Mouse (Mus musculus) midbrain, embryonic 12.5 days (tissue): ENCODE data around the gene Xrn1. TPM values are rescaled to one million over a fixed set of nuclear protein-coding genes. Genes with fewer than 3 reads are reported as not detected.

Source experiments
- ATAC-seq: fragments of 200-750 bp; cut with Nextera tagmentation; 2 replicates; pipeline ENCODE4 v1.8.0; 2017; ENCODE audit warnings: low read depth, moderate TSS enrichment, moderate library complexity; ENCODE audit not compliant: low FRiP score
- H3K27ac ChIP-seq: fragments of 300-500 bp; sonication (generic); replicated peaks from 2 replicates; pipeline ENCODE4 v1.5.1; 2016; ENCODE audit warnings: mild to moderate bottlenecking
- H3K27me3 ChIP-seq: fragments of 300-500 bp; sonication (generic); 2 replicates; pipeline ENCODE4 v1.6.1; 2016; ENCODE audit warnings: mild to moderate bottlenecking
- H3K36me3 ChIP-seq: fragments of 300-500 bp; sonication (generic); 2 replicates; pipeline ENCODE4 v1.6.1; 2016
- H3K4me1 ChIP-seq: fragments of 300-500 bp; sonication (generic); 2 replicates; pipeline ENCODE4 v1.6.1; 2016
- H3K4me2 ChIP-seq: fragments of 300-500 bp; sonication (generic); replicated peaks from 2 replicates; pipeline ENCODE4 v1.6.1; 2016; ENCODE audit warnings: mild to moderate bottlenecking, moderate library complexity
- H3K4me3 ChIP-seq: fragments of 300-500 bp; sonication (generic); 2 replicates; pipeline ENCODE4 v1.5.1; 2016; ENCODE audit warnings: mild to moderate bottlenecking
- H3K9ac ChIP-seq: fragments of 300-500 bp; sonication (generic); replicated peaks from 2 replicates; pipeline ENCODE4 v1.6.1; 2016; ENCODE audit warnings: mild to moderate bottlenecking, moderate library complexity
- H3K9me3 ChIP-seq: fragments of 300-500 bp; sonication (generic); 2 replicates; pipeline ENCODE4 v1.6.1; 2016; ENCODE audit warnings: mild to moderate bottlenecking
- whole genome bisulfite sequencing: fragments of 180-500 bp; shearing (Covaris S2); methylation state at CpG from one replicate; pipeline ENCODE4 v1.1.7; 2016; 5-methylcytosine and 5-hydroxymethylcytosine counted together
- polyA plus RNA-seq: library from polyadenylated mRNA; unstranded; fragments of >200 nt; fragmentation: Nextera tagmentation; extraction: Ambion mirVana; gene quantifications from 2 replicates; pipeline ENCODE4 v1.2.1, GENCODE M21; 2016

Xrn1 gene
- polyA plus RNA-seq, 1 experiment from 2014 or later: 26.0 TPM

DNA sequence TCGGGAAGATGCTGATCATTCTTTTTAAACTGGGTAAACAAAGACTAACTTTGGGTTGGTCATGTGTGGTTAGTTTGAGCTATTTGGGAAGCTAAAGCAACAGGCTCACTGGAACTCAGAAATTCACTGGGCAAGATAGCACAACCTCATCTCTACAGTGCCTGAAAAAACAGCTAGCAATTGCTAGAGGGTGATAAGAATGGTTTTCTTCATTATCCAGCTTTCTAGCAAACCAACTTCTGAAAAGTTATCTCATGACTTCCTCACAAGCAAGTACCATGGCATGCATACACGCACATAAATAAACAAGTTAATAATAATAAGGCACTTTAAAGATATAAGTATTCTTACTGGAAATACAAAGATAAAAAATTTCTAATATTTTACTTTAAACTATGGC is 23.7 kb downstream of the Xrn1 start:
- Histone ChIP-seq H3K9ac (no peak overlapping the region), H3K27ac (no peak overlapping the region), H3K4me2 (no peak overlapping the region), H3K36me3 (peaks cover 62% of the 10 kb centered on the region), H3K9me3 (no peaks in the 10 kb centered on the region), H3K27me3 (no peaks in the 10 kb centered on the region), H3K4me1 (no peaks in the 10 kb centered on the region), H3K4me3 (no peak overlapping the region)
- WGBS: 94% methylated on average over 2 of the region's 2 CpGs
- no peak for ATAC-seq

DNA sequence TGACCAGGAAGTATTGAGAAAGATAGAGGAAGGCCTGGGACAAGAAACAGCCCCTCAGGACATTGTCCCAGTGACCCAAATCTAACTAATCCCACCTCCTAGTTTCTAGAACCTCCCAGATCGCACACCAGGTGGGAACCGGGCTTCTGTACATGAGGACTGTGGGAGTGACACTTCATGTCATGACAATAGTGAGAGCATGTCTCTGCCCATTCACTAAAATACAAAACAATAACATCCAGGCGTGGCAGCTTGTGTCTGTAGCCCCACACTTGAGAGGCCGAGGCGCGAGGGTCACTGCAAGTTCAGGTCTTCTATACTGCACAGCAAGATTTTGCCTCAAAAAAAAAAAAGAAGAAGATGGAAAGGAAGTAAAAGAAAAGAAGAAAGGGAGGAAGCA is 25.3 kb downstream of the Xrn1 start:
- H3K4me3 ChIP-seq: no peak overlapping the region
- H3K4me1 ChIP-seq: no peaks in the 10 kb centered on the region
- no peaks in the 10 kb centered on the region for H3K9me3 ChIP-seq
- H3K9ac ChIP-seq: no peak overlapping the region
- H3K4me2 ChIP-seq: no peak overlapping the region
- no peak overlapping the region for H3K27ac ChIP-seq
- no peak for ATAC-seq
- H3K36me3 ChIP-seq: peaks cover 63% of the 10 kb centered on the region
- H3K27me3 ChIP-seq: no peaks in the 10 kb centered on the region
- WGBS: 89% methylated on average over 6 of the region's 6 CpGs

DNA sequence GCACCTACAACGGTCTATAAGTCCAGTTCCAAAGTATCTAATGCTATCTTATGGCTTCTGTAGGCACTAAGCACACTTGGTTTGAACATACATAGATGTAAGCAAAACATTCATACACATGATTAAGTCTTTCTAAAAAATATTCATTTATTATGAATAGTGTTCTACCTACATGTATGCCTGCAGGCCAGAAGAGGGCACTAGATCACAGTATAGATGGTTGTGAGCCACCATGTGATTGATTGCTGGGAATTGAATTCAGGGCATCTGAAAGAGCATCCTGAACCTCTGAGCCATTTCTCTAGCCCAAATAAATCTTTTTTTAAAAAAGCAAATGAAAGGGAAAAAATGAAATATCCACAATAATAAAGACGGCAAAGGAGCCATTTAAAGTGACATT is 37.7 kb downstream of the Xrn1 start:
- Histone ChIP-seq H3K4me1 (no peaks in the 10 kb centered on the region), H3K27ac (no peak overlapping the region), H3K27me3 (no peaks in the 10 kb centered on the region), H3K9ac (no peak overlapping the region), H3K4me3 (no peak overlapping the region), H3K36me3 (peaks cover 56% of the 10 kb centered on the region), H3K9me3 (no peaks in the 10 kb centered on the region), H3K4me2 (no peak overlapping the region)
- 97% methylated on average over 2 of the region's 2 CpGs for WGBS
- no peak for ATAC-seq

DNA sequence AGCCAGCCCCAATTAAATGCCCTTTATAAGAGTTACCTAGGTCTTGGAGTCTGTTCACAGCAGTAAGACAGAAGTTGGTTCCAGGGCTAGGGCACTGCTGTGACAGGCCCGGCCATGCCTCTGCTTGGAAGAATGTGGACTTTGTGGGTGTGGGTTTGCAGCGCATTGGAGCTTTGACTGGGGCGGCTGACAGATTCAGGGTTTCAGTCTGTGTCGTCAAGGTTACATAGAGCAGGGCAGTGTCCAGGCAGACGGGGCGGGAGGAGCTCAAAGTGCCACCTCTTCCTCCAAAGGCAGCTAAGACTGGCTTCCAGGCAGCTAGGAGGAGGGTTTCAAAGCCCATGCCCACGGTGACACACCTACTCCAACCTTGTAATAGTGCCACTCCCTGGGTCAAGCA is 49.9 kb downstream of the Xrn1 start:
- Histone ChIP-seq H3K9me3 (no peaks in the 10 kb centered on the region), H3K27me3 (no peaks in the 10 kb centered on the region), H3K9ac (no peak overlapping the region), H3K4me3 (no peak overlapping the region), H3K4me2 (no peak overlapping the region), H3K36me3 (peaks cover 79% of the 10 kb centered on the region), H3K27ac (no peak overlapping the region), H3K4me1 (no peaks in the 10 kb centered on the region)
- ATAC-seq: no peak
- WGBS: 86% methylated on average over 7 of the region's 7 CpGs

DNA sequence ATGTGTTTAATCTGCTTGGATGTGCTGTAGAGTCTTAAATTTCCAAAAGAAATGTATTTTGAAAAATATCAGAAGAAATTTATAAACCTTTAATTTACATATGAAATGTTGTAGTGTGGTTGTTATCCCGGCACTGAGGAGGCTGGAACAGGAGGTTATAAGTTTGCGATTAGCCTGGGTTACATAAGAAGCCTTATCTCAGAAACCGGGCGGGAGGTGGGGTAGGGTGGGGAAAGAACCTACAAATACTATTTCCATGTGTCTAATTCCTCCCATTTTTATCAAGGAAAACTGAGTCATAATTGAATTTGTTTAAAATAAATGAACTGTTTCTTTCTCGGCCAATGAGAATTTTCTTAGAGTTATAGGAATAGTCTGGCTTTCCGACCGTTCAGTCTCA is 56.1 kb downstream of the Xrn1 start:
- no peak overlapping the region for H3K4me2 ChIP-seq
- ATAC-seq: no peak
- no peaks in the 10 kb centered on the region for H3K4me1 ChIP-seq
- H3K9ac ChIP-seq: no peak overlapping the region
- H3K9me3 ChIP-seq: no peaks in the 10 kb centered on the region
- peaks cover 66% of the 10 kb centered on the region for H3K36me3 ChIP-seq
- H3K27ac ChIP-seq: no peak overlapping the region
- WGBS: 96% methylated on average over 7 of the region's 7 CpGs
- H3K4me3 ChIP-seq: no peak overlapping the region
- no peaks in the 10 kb centered on the region for H3K27me3 ChIP-seq

DNA sequence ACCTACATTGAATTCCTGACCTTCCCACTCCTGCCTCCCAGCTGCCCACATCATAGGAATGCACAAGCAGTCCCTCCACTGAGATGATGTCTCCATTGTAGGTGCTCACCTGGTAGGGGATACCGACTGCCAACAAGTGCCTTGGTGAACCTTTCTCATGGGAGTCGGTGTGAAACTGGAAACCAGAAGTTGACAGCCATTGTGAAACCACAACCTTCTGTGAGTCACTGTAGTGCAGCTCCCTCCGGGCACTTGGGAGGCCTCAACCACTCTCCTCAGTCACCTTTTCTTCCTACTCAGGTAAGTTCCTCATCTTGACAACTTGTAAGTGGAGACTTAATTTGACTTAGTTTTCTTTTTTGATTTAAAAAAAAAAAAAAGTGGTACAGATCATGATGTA is 69.4 kb downstream of the Xrn1 start:
- Histone ChIP-seq H3K4me3 (no peak overlapping the region), H3K4me1 (no peaks in the 10 kb centered on the region), H3K9me3 (no peaks in the 10 kb centered on the region), H3K4me2 (no peak overlapping the region), H3K27me3 (no peaks in the 10 kb centered on the region), H3K9ac (no peak overlapping the region), H3K36me3 (peaks cover 70% of the 10 kb centered on the region), H3K27ac (no peak overlapping the region)
- ATAC-seq: no peak
- 90% methylated on average over 3 of the region's 3 CpGs for WGBS

DNA sequence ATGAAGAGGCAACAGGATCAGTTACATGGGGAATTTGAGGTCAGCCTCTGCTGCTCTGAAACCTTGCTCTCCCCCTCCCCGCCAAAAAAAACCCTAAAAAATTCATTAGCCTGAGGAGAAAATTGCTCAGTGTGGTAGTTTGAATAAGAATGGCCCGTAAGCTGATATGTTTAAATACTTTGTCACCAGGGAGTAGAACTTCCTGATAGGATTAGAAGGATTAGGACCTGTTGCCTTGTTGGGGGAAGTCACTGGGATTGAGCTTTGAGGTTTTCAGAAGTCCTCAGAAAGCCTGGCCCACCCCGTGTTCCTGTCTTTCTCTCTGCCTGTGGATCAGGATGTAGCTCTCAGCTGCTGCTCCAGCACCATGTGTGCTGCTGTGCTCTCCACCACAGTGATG is 73.4 kb downstream of the Xrn1 start:
- Histone ChIP-seq H3K4me2 (no peak overlapping the region), H3K36me3 (peaks cover 83% of the 10 kb centered on the region), H3K4me3 (no peak overlapping the region), H3K4me1 (no peaks in the 10 kb centered on the region), H3K9me3 (no peaks in the 10 kb centered on the region), H3K27ac (no peak overlapping the region), H3K9ac (no peak overlapping the region), H3K27me3 (no peaks in the 10 kb centered on the region)
- ATAC-seq: no peak
- 17% methylated on average over 3 of the region's 3 CpGs for WGBS

DNA sequence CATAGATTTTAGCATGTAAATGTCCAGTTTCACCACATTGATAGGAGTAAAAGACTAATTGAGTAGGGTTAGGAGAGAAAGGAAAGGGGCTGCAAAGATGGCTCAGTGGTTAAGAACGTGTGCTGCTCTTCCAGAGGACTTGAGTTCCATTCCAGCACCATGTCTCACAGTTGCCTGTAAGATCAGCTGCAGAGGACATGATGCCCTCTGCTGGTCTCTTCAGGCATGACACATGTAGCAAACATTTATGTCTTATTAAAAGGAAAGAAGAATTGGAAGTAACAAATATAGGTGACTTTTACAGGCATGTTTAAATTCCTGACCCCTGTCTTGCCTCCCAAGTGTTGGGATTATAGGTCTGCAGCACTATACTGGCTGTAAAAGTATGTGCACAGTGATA is 74.3 kb downstream of the Xrn1 start:
- Histone ChIP-seq H3K4me1 (no peaks in the 10 kb centered on the region), H3K36me3 (peaks cover 80% of the 10 kb centered on the region), H3K9me3 (no peaks in the 10 kb centered on the region), H3K4me3 (no peak overlapping the region), H3K27ac (no peak overlapping the region), H3K9ac (no peak overlapping the region), H3K4me2 (no peak overlapping the region), H3K27me3 (no peaks in the 10 kb centered on the region)
- no peak for ATAC-seq
- WGBS: 68% methylated on average over 1 of the region's 1 CpGs

DNA sequence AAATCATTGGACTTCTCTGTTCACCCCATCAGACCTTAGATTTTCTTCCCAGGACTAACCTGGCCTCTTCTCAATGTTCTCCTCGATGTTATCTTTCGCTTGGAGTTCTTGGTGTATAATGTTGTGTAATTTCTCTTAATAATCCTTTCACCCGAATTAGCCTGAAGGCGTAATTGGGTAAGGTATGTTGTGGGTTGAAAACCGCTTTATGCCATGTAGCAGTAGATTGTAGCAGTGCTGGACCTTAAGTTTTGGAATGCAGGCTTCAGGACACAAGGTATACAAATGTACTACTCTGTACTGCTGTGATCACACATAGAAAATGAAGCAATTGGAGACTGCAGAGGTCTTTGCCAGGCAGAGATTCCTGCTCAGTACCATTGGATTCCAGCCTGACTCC is 75.3 kb downstream of the Xrn1 start:
- no peak overlapping the region for H3K4me2 ChIP-seq
- H3K4me1 ChIP-seq: no peaks in the 10 kb centered on the region
- no peak overlapping the region for H3K27ac ChIP-seq
- no peaks in the 10 kb centered on the region for H3K27me3 ChIP-seq
- 96% methylated on average over 5 of the region's 5 CpGs for WGBS
- H3K36me3 ChIP-seq: peaks cover 78% of the 10 kb centered on the region
- no peak overlapping the region for H3K4me3 ChIP-seq
- H3K9me3 ChIP-seq: no peaks in the 10 kb centered on the region
- H3K9ac ChIP-seq: no peak overlapping the region
- no peak for ATAC-seq

DNA sequence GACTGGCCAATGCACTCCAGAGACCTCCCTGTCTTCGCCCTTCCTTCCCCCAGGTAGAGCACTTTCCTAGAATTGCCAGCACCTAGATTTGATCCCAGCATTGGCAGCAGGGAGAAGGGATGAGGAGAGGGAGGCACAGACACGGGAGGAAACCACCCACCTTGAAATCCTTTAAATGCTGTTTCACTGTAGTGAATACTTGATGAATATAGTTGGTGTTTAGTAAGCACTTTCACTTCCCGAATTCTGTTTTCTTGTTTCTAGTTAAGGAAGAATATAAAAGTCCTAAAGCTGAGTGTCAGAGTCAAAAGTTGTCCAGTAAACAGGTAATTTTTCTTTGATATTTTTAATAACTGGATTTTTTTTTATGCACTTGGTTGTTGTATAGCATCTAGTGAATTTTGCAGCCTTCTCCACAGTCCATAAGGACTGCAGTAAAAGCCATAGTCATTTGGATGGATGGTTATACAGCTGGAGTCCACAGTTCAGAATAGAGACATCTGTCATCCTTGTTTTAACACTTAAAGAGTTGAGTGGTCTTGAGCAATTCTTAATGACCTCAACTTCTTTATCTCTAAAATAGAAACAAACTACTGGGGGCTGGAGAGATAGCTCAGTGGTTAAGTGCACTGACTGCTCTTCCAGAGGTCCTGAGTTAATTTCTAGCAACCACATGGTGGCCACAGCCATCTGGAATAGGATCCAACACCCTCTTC is 81.0 kb downstream of the Xrn1 start:
- Histone ChIP-seq H3K4me2 (no peak overlapping the region), H3K27me3 (no peaks in the 10 kb centered on the region), H3K27ac (no peak overlapping the region), H3K9ac (no peak overlapping the region), H3K9me3 (no peaks in the 10 kb centered on the region), H3K4me1 (no peaks in the 10 kb centered on the region), H3K36me3 (peaks cover 79% of the 10 kb centered on the region), H3K4me3 (no peak overlapping the region)
- 88% methylated on average over 3 of the region's 3 CpGs for WGBS
- ATAC-seq: no peak

DNA sequence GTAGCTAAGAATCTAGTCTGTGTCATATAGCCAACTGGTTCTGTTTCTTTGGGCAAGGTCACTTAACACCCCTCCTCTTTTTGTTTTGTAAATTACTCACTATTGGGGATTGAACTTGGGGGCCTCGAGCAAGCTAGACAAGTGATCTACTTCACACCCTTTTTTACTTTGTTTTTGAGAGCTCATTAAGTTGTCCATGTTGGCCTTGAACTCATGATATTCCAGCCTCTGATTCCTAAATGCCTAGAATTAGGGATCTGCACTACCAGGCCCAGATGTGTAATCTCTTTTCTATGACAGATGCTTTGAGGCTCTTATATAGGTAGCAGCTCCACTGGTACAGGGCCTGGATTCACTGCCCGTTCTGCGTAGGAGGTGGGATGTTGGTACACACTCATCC is 89.7 kb downstream of the Xrn1 start:
- Histone ChIP-seq H3K9ac (no peak overlapping the region), H3K9me3 (no peaks in the 10 kb centered on the region), H3K36me3 (peaks cover 82% of the 10 kb centered on the region), H3K4me1 (no peaks in the 10 kb centered on the region), H3K27ac (no peak overlapping the region), H3K27me3 (no peaks in the 10 kb centered on the region), H3K4me3 (no peak overlapping the region), H3K4me2 (no peak overlapping the region)
- 90% methylated on average over 3 of the region's 3 CpGs for WGBS
- no peak for ATAC-seq

DNA sequence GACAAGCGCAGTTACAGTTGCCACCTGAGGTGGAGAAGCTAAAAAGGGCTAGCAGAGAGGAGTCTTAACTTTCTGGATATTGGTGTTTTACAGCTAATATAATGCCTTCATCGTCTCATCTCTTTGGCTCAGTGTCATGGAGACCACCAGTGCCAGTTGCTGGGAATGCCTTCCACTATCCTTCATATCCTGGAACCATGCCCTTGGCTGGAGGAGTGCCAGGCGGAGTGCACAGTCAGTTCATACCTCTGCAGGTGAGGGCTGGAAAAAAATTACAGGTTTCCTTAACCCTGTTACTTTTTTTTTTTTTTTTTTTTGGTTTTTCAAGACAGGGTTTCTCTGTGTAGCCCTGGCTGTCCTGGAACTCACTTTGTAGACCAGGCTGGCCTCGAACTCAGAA is 96.9 kb downstream of the Xrn1 start:
- H3K4me3 ChIP-seq: no peak overlapping the region
- peaks cover 85% of the 10 kb centered on the region for H3K36me3 ChIP-seq
- WGBS: 99% methylated on average over 4 of the region's 4 CpGs
- H3K9ac ChIP-seq: no peak overlapping the region
- H3K9me3 ChIP-seq: no peaks in the 10 kb centered on the region
- H3K4me2 ChIP-seq: no peak overlapping the region
- H3K27me3 ChIP-seq: no peaks in the 10 kb centered on the region
- ATAC-seq: no peak
- H3K4me1 ChIP-seq: no peaks in the 10 kb centered on the region
- no peak overlapping the region for H3K27ac ChIP-seq

DNA sequence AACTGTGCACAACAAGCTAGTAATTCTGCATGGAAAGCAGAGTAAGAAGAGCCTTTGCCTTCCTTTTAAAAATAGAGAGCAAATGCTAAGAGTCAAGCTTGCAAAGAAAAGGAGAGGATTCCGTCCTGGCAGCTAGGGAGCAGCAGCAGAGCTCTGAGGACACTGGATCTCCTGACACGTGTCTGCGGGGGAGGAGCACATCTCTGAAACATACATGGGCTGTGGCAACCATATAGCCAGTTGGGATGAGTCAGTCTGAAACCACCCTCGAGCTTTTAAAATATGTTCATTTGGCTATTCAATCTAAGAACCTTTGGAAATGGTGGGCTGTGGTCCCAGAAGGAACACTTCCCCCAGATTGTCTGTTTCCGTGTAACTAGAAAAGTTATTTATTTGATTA is 100.3 kb downstream of the Xrn1 start:
- H3K27ac ChIP-seq: no peak overlapping the region

More for the DNA sequence above, 100.3 kb downstream of the Xrn1 start:
- 91% methylated on average over 5 of the region's 5 CpGs for WGBS
- Histone ChIP-seq H3K9me3 (no peaks in the 10 kb centered on the region), H3K27me3 (no peaks in the 10 kb centered on the region), H3K4me1 (no peaks in the 10 kb centered on the region), H3K4me3 (no peak overlapping the region), H3K36me3 (peaks cover 81% of the 10 kb centered on the region), H3K9ac (no peak overlapping the region), H3K4me2 (no peak overlapping the region)
- ATAC-seq: no peak
